Mouse (Mus musculus): ENCODE results near the gene Foxo4. TPM values are rescaled to one million over a fixed set of nuclear protein-coding genes. Genes with fewer than 3 reads are reported as not detected.
A peak's percentile ranks its signal among the peaks of the same experiment; 100 is the strongest.

Gene Foxo4
- polyA plus RNA-seq, 1 experiment from 2014 or later, result 1.9 TPM

DNA sequence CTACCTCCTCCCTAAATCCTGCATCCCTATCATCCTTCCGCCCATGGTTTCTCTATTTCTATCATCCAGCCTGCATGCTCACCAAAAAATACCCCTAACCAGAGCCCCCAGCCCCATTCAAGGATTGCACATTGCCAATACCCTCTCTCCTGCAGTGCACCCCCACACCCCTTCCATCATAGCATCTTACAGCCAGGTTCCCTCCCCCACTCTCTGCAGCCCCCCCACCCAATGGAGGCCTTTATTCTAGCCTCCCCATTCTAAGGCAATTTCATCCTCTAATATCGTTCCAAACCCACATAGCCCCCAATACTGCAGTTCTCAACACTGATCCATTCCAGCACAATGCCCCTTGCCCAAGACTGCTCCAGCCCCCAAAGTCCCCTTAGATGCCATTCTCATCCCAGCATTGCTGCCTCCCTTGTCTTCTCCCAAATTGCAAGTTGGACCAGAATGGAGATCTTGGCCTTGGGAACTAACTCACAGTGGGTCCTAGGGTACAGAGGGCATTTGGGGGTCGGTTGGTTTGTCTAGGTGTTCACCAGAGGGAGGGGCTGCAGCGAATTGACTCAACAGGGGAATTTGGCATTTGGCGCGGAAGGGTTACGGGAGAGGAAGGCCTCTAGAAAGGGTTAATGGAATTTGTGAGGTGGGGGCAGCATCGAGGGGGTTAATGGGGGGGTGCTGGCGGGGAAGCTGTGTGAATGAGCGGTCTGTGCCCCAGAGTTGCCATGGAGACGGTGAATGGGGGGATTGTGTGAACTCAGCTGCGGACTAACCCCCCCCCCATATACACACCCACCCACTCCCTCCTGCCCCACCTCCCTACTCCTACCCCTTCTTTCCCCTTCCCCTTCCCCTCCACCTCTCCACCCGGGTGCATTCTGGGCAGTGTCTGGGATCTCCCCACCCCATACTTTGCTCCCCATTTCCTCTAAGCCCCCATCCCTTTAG is 45.4 kb downstream of the Foxo4 start:
- Histone ChIP-seq H3K36me3 (no peaks in the 10 kb centered on the region), H3K4me3 (peak overlapping the region; percentile 38), H3K9me3 (no peaks in the 10 kb centered on the region), H3K27ac (no peak overlapping the region), H3K4me1 (no peaks in the 10 kb centered on the region), H3K9ac (0 out of 2 replicates have a peak overlapping the region, but pooled peaks have one; percentile 22), H3K4me2 (peak overlapping the region; percentile 57), H3K27me3 (no peaks in the 10 kb centered on the region)
- WGBS, result 33% methylated on average over 12 of the region's 13 CpGs
- ATAC-seq (ENCODE audit: borderline replicate concordance, extremely low read depth, low FRiP score, low TSS enrichment), result peak; percentile 57

- Histone ChIP-seq H3K27me3 (no peaks in the 10 kb centered on the region), H3K4me1 (no peaks in the 10 kb centered on the region), H3K4me3 (peak overlapping the region; percentile 38), H3K9ac (no peak overlapping the region), H3K4me2 (peak overlapping the region; percentile 57), H3K27ac (no peak overlapping the region), H3K36me3 (no peaks in the 10 kb centered on the region), H3K9me3 (no peaks in the 10 kb centered on the region)
- 37% methylated on average over 13 of the region's 13 CpGs for WGBS
- 0 out of 2 replicates have a peak, but pooled peaks have one; percentile 36 for ATAC-seq (ENCODE audit: borderline replicate concordance, extremely low read depth, low FRiP score, low TSS enrichment)
Measured at GRCm38 (mm10) chrX:101300427-101301030, 46.2 kb downstream of the Foxo4 start.

GRCm38 (mm10) chrX:101301654-101302053 is 47.3 kb downstream of the Foxo4 start:
- no peak overlapping the region for H3K4me3 ChIP-seq
- no peak overlapping the region for H3K27ac ChIP-seq
- H3K9ac ChIP-seq, result no peak overlapping the region
- no peaks in the 10 kb centered on the region for H3K36me3 ChIP-seq
- ATAC-seq (ENCODE audit: borderline replicate concordance, extremely low read depth, low FRiP score, low TSS enrichment), result no peak
- no peaks in the 10 kb centered on the region for H3K4me1 ChIP-seq
- no peak overlapping the region for H3K4me2 ChIP-seq
- H3K27me3 ChIP-seq, result no peaks in the 10 kb centered on the region
- H3K9me3 ChIP-seq, result no peaks in the 10 kb centered on the region
- 73% methylated on average over 9 of the region's 9 CpGs for WGBS

DNA sequence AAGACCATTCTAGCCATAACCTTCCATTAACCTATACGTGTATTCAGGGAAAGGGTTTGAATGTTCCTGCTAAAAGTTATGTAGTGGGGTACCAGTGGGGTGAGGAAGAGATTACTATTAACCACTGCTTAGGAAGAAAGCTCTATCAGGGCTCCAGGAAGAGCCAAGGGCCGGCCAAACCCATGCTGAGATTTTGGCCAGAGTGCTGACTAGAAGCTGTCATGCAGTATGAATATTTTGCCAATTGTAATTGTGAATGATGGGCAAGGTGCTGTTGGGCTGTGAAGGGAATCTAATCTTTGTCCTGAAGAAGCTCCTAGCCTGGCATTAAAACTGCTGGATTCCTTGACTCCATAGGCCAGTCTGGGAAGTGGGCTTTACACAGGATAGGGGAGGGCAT is 50.3 kb downstream of the Foxo4 start:
- WGBS, result 50% methylated on average over 2 of the region's 2 CpGs
- H3K4me1 ChIP-seq, result no peaks in the 10 kb centered on the region
- H3K9ac ChIP-seq, result no peak overlapping the region
- H3K27me3 ChIP-seq, result no peaks in the 10 kb centered on the region
- no peak overlapping the region for H3K4me2 ChIP-seq
- no peak overlapping the region for H3K4me3 ChIP-seq
- H3K9me3 ChIP-seq, result no peaks in the 10 kb centered on the region
- no peaks in the 10 kb centered on the region for H3K36me3 ChIP-seq
- no peak overlapping the region for H3K27ac ChIP-seq
- ATAC-seq (ENCODE audit: borderline replicate concordance, extremely low read depth, low FRiP score, low TSS enrichment), result no peak

- H3K9ac ChIP-seq, result no peak overlapping the region
- no peaks in the 10 kb centered on the region for H3K36me3 ChIP-seq
- no peak overlapping the region for H3K4me2 ChIP-seq
- H3K9me3 ChIP-seq, result no peaks in the 10 kb centered on the region
- no peak overlapping the region for H3K4me3 ChIP-seq
- no peaks in the 10 kb centered on the region for H3K27me3 ChIP-seq
- no peaks in the 10 kb centered on the region for H3K4me1 ChIP-seq
- ATAC-seq (ENCODE audit: borderline replicate concordance, extremely low read depth, low FRiP score, low TSS enrichment), result no peak
- no peak overlapping the region for H3K27ac ChIP-seq
- WGBS, result 84% methylated on average over 5 of the region's 5 CpGs
Measured at GRCm38 (mm10) chrX:101309299-101309698, 55.0 kb downstream of the Foxo4 start.

Other genes starting within 250 kb of the Foxo4 start
- 0.20 and 0.25 TPM in 2 replicates for gene Tex11, start 194.9 kb upstream of the Foxo4 start, polyA plus RNA-seq (2015; fragmentation: Nextera tagmentation; extraction: Ambion mirVana)
- gene Slc7a3, start 168.5 kb upstream of the Foxo4 start, polyA plus RNA-seq (2015; fragmentation: Nextera tagmentation; extraction: Ambion mirVana), result 0.52 and 0.64 TPM in 2 replicates
- 49.2 and 50.6 TPM in 2 replicates for gene Snx12, start 32.0 kb upstream of the Foxo4 start, polyA plus RNA-seq (2015; fragmentation: Nextera tagmentation; extraction: Ambion mirVana)
- not detected in 2 replicates for gene Gm614, start 9.5 kb downstream of the Foxo4 start, polyA plus RNA-seq (2015; fragmentation: Nextera tagmentation; extraction: Ambion mirVana)
- gene Il2rg, start 13.7 kb downstream of the Foxo4 start, polyA plus RNA-seq (2015; fragmentation: Nextera tagmentation; extraction: Ambion mirVana), result 19.4 and 27.6 TPM in 2 replicates
- gene Gm20489, start 14.5 kb downstream of the Foxo4 start, polyA plus RNA-seq (2015; fragmentation: Nextera tagmentation; extraction: Ambion mirVana), result not detected in 2 replicates
- gene Med12, start 19.5 kb downstream of the Foxo4 start, polyA plus RNA-seq (2015; fragmentation: Nextera tagmentation; extraction: Ambion mirVana), result 29.5 and 32.3 TPM in 2 replicates
- 5.1 and 6.0 TPM in 2 replicates for gene Nlgn3, start 44.6 kb downstream of the Foxo4 start, polyA plus RNA-seq (2015; fragmentation: Nextera tagmentation; extraction: Ambion mirVana)
- 0.49 and 1.3 TPM in 2 replicates for gene Gjb1, start 121.8 kb downstream of the Foxo4 start, polyA plus RNA-seq (2015; fragmentation: Nextera tagmentation; extraction: Ambion mirVana)
- gene Zmym3, start 166.3 kb downstream of the Foxo4 start, polyA plus RNA-seq (2015; fragmentation: Nextera tagmentation; extraction: Ambion mirVana), result 29.8 and 32.2 TPM in 2 replicates
- gene Nono, start 174.8 kb downstream of the Foxo4 start, polyA plus RNA-seq (2015; fragmentation: Nextera tagmentation; extraction: Ambion mirVana), result 433 and 440 TPM in 2 replicates
- gene Itgb1bp2, start 194.6 kb downstream of the Foxo4 start, polyA plus RNA-seq (2015; fragmentation: Nextera tagmentation; extraction: Ambion mirVana), result 3.8 and 5.2 TPM in 2 replicates